Mouse (Mus musculus) ES-E14 (cell line): ENCODE measurements around the gene Prss34.

Source experiments
- CHD2 ChIP-seq: IDR thresholded peaks from 2 replicates; pipeline ENCODE4 v1.6.1; 2014; ENCODE audit warnings: mild to moderate bottlenecking, low read depth, low read length, inconsistent platforms
- MAFK ChIP-seq: IDR thresholded peaks from 2 replicates; pipeline ENCODE4 v1.6.1; 2014; ENCODE audit warnings: mild to moderate bottlenecking, low read depth, low read length, inconsistent platforms; ENCODE audit not compliant: insufficient read depth

DNA sequence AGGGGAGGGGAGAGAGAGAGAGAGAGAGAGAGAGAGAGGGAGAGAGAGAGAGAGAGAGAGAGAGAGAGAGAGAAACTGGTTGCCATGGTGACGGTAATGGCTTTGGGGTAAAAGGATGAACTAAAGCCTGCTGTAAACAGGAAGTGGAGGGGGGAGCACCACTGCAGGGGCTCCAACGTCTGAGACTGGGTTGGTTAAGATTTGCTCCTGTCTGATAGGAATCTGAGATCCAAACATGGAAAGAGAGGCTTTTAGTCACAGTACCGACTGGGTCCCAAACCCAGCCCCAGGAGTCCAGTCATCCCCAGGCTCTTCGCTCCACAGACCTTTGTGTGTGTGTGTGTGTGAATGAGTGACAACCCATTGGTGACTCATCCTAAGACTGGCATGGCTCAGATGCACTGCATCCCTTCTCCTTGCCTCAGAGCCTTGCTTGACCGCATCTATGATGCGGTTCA lies 40.4 kb upstream of the Prss34 start:
- TF ChIP-seq MAFK (no peak), CHD2 (no peak)
